Mouse (Mus musculus): Measurements from ENCODE around the gene Nthl1.

Gene Nthl1

DNA sequence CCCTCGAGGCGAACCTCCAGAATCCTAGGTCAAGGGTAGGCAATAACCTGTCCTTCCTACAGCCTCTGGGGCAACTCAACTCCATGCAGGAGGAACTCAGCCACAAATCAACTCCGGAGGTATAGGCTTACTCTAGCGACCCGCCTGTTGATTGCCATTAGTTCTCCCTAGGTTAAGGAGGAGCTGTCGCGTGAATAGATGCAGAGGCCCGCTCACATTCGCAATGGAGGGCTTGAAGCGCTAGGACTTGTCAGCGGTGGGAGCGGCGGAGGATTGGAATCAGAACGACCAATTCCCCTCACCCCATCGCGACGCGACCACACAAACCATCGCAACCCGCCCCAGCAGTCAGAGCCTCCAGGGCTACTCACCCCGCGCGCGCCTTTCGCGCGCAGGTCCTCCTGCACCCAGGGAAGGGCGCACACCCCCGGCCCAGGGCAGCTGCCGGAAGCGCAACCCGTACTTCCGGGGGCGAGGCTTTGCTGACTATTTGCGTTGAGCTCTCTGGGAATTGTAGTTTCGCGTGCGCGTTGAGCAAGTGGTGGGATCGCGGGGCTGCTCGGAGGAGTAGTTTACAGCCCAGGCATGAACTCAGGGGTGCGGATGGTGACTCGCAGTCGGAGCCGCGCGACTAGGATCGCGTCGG, at the start of gene Nthl1, which contains the start of gene Tsc2:
TSS of gene Nthl1 (plus strand) at position 514 of the 646 bp plus-strand sequence.
TSS of gene Tsc2 (minus strand) at position 464 of the 646 bp plus-strand sequence.
- peak; percentile 81 to 84 for DNase-seq

GRCm38 (mm10) chr17:24583599-24584460, 48.6 kb upstream of the Nthl1 start:
- DNase-seq = no peak

DNA sequence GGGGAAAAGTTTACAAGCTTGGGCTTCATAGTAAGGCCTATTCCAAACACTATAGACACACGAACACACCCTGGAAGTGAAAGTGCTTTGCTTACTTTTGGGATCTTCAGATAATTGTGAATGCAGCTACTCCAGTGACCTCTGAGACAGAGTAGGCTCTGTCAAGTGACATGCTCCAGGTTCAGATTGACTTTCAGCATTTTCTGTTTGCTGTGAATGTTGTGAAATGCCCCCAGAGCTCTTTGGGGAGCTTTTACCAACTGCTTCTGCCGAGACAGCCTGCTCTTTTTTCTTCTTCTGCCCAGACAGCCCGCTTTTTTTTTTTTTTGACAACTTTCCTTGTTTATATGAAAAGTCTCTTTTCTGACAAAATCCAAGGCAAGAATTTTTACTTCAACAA, 48.0 kb upstream of the Nthl1 start:
- DNase-seq = no peak

DNA sequence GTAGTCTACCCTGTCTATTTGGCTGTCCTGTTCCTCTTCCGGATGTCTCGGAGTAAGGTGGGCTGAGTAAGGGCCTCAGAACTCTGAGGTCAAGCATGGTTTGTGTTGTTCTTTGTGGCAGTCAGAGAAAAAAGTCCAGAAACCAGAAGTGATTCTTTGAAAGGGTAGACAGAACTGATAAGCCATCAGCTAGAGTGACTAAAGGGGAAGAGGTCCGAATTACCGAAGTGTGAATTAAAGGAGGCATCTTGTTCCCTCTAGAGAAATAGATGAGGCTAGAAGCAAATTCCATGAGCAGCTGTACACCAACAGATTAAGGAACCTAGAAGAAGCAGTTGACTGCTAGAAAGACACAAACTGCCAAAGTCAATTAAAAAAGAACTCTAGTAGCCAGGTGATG, 45.9 kb upstream of the Nthl1 start:
- no peak for DNase-seq

- peak; percentile 67 to 79 for DNase-seq
These were observed 41.5 kb upstream of the Nthl1 start for GRCm38 (mm10) chr17:24590943-24591342.

GRCm38 (mm10) chr17:24591695-24592094, 40.8 kb upstream of the Nthl1 start:
- DNase-seq = no peak

GRCm38 (mm10) chr17:24593248-24593647, 39.2 kb upstream of the Nthl1 start:
- DNase-seq = no peak

- DNase-seq = peak; percentile 28 to 52
These were observed 38.2 kb upstream of the Nthl1 start for GRCm38 (mm10) chr17:24593992-24594890.

GRCm38 (mm10) chr17:24595126-24596072, 37.1 kb upstream of the Nthl1 start:
- peak; percentile 68 to 77 for DNase-seq

DNA sequence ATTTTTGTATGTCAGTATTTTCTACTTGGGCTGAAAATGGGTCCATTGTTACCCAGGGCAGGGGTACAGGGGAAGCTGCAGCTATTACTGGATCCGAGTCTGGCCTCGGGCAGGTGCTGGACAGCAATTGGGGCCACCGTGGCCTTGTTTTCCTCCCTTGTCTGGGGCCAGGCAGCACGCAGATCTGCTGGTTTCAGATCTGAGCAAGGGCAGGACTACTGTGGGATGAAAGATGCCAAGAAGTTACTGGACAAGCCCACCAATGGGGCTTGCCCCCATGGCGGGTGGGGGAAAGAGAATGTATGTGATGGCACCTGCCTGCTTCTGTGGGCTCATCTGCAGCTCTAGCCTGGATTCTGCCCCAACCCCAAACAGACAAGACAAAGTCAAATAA, 36.4 kb upstream of the Nthl1 start:
- DNase-seq = peak in 1 of 2 experiments; percentile 35

- DNase-seq = peak; percentile 71 to 82
These were observed 35.9 kb upstream of the Nthl1 start for GRCm38 (mm10) chr17:24596471-24597183.

DNA sequence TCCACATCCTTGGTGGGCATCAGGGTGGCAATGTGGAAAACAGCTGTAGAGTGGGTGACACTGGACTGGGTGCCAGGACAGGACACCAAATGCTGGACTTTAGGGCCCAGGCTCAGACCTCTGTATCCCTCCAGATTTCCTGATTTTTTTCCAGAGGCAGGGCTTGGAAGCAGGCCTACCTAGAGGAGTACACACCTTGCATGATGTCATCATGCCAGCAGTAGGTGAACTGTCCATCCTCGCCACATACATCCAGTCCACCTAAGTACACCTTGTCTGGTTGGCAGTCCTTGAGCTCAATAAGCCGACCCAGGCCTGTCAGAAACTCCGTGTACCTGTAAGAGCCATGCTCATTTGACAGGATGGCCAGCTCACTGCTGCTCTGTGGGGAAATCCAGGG, 34.5 kb upstream of the Nthl1 start:
- DNase-seq = no peak

GRCm38 (mm10) chr17:24600502-24600901, 32.0 kb upstream of the Nthl1 start:
- peak; percentile 34 to 39 for DNase-seq

DNA sequence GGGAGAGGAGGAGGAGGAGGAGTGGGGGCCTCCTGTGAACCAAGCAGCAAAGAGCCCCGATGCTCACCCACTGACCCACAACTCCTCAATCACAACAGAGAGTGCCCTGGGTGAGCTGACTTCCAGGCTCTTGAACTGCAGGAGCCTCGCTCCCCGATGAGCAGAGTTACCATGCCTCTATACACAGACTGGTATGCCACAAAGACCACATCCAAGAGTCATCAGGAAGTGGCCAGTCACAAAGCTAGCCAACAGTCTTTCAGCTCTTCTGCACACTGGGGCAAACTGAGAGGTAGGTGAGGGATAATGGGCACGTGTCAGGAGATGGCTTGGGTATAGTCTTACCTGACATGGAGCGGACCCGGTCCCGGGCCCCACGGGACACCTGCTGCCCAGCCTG, 28.5 kb upstream of the Nthl1 start:
- no peak for DNase-seq

- no peak for DNase-seq
These were observed 27.9 kb upstream of the Nthl1 start for GRCm38 (mm10) chr17:24604557-24604956.

GRCm38 (mm10) chr17:24608370-24608769, 24.1 kb upstream of the Nthl1 start:
- no peak for DNase-seq

- DNase-seq = no peak
These were observed 23.6 kb upstream of the Nthl1 start for GRCm38 (mm10) chr17:24608874-24609273.

DNA sequence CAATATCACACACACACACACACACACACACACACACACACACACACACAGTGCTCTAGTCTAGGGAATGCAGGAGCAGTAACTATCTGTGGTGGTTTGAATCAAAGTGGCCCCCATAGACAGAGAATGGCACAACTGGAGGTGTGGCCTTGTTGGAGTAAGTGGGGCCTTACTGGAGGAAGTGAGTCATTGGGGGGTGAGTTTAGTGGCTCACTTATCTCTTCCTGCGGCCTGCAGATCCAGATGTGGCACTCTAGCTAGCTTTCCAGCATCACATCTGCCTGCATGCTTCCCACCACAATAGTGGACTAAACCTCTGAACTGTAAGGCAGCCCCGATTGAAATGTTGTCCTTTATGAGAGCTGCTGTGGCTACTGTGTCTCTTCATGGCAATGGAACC, 21.8 kb upstream of the Nthl1 start:
- no peak for DNase-seq

- no peak for DNase-seq
These were observed 14.8 kb upstream of the Nthl1 start for GRCm38 (mm10) chr17:24617561-24618194.

DNA sequence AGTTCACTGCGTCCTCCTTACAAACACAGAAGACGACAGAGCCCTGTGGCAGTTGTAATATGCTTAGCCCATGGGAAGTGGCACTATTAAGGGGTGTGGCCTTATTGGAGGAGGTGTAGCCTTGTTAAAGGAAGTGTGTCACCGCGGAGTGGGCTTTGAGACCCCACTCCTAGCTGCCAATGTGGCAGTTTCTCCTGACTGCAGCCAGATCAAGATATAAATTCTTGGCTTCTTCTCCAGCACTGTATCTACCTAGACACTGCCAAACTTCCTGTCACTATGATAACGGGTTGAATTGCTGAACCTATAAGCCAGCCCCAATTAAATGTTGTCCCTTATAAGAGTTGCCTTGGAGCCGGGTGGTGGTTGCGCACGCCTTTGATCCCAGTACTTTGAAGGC, 7.0 kb upstream of the Nthl1 start:
- no peak for DNase-seq

- peak; percentile 88 to 91 for DNase-seq
These were observed 3.8 kb upstream of the Nthl1 start for GRCm38 (mm10) chr17:24628646-24629045.
